Mouse (Mus musculus) CD4-positive, CD25-positive, alpha-beta regulatory T cell, adult 4 months (primary cell): ENCODE data around the gene Mtch1. TPM values are rescaled to one million over a fixed set of nuclear protein-coding genes. Genes with fewer than 3 reads are reported as not detected.
"Not testable (repeated sequence)": the region's sequence is repeated elsewhere in the genome, so short reads cannot be mapped to it uniquely, and the experiment has no call there.

ENCODE experiments used
- ATAC-seq: one replicate; pipeline ENCODE4 v1.8.0; 2017
- polyA plus RNA-seq, 2 experiments: library from polyadenylated mRNA; unstranded; fragments of 100-300 nt; shearing (Covaris generic); gene quantifications; one replicate each; pipeline ENCODE4 v1.2.1; 2017

Mtch1 gene
- 10 to 100 TPM; 11.0 to 13.9 TPM for polyA plus RNA-seq

DNA sequence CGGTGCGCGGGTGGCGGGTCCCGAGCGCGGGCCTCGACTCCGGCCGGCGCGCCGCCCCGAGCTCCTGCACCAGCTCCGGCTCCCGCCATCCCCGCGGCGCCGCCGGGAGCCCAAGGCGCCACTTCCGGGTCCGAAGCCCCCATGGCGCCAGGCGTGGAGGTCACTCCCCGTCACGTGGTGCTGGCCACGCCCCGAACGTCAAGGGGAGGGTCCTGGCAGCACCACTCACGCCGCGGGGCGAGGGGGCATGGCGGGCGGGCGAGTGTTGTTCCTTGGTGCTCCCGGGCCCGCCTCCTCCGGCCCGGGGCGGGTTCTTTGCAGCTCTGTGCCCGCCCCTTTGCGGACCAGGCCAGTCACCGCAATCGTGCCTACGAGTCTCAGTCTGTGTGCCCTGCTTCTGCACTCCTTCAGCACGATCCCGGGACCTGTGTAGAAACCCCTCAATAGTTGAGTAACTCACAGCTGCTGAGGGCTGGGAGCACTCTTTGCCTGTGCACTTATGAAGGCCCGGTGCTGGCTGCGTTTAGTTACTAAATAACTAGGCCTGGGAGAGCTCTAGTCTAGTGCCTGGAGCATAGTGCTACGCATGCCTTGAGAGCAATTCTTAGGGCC is at the start of gene Mtch1:
Gene Mtch1, minus strand, starts transcription at position 290 of the 612 bp plus-strand sequence.
- ATAC-seq, result peak; percentile 93

DNA sequence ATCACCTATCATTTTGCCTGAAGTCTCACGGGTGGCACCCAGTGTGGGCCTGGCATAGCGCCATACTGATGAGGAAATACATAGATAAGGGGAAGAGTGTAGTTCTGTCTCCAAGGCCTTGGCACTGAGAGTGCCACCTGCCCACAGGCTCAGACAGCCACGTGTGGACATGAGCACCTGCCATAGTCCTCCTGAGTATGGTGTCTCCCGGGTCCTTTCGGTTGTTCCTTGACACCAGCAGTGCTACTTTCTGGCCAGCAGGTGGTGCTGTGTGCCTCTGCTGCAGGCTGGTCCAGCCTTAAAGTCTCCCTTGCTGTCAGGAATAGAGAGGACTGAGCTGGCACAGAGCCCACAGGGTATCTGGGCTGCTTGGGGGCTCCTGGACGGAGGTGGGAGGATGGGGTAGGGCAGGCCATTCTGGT is 49.1 kb upstream of the Mtch1 start:
- ATAC-seq, result peak; percentile 13

DNA sequence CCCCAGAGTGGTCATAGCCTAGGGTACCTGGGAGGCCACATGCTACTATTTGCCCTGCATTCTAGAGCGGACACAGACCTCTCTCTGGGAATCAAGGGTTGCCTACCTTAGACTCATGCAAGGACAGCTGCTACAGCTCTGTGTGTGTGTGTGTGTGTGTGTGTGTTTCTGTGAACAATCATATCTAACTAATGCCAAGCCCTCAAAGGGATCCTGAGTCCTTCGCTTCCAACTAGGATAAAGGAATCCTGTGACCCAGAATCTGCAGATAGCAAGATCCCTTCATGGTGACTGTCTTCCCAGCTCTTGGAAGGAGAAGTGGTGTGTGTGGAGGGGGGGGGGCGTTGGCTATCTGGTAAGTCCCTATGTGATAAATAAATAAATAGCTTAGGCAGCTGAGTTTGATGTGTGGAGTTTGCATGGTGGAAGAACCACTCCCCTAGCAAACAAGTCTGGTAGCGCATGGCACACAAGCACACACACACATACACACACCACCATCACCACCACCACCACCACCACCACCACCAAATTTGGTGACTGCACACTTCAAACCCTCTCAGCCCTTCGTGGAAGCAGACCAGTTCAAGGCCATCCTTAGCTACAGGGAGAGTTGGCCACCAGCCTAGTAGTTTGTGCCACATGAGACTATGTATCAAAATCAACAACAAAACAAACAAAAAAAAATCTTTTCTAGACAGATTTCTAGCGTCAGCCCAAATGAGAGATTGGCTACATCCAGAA is 48.5 kb upstream of the Mtch1 start:
- ATAC-seq, result no peak

DNA sequence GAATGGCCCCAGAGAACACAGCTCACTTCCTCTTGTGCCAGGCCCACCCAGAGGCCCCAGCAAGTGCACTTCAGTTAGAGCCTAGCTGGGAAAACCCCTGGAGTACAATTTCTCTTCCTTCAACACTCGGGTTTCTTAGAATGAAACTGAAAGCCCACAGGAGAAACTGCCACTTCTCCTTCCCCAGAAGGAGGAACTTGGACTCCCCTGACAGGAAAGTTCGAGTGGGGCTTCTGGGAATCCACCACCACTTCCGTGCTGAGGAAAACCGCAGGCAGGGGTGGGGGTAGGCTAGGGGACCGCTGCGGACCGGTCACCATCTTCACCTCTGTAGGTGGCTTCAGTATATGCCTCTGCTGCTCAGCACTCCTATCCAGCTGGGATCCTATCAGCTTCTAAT is 47.6 kb upstream of the Mtch1 start:
- peak; percentile 53 for ATAC-seq

DNA sequence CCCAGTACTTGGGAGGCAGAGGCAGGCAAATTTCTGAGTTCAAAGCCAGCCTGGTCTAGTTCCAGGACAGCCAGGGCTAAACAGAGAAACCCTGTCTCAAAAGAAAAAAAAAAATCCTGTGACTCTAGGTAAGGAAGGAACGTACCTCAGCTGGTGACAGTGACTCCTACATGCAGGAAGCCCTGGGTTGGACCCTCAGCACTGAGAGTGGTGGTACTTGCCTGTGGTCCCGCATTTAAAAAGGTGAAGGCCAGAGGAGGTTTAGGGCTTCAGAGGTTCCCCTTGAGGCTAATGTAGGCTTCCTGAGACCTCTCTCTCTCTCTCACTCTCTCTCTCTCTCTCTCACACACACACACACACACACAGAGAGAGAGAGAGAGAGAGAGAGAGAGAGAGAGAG is 47.0 kb upstream of the Mtch1 start:
- ATAC-seq, result not testable (repeated sequence)

DNA sequence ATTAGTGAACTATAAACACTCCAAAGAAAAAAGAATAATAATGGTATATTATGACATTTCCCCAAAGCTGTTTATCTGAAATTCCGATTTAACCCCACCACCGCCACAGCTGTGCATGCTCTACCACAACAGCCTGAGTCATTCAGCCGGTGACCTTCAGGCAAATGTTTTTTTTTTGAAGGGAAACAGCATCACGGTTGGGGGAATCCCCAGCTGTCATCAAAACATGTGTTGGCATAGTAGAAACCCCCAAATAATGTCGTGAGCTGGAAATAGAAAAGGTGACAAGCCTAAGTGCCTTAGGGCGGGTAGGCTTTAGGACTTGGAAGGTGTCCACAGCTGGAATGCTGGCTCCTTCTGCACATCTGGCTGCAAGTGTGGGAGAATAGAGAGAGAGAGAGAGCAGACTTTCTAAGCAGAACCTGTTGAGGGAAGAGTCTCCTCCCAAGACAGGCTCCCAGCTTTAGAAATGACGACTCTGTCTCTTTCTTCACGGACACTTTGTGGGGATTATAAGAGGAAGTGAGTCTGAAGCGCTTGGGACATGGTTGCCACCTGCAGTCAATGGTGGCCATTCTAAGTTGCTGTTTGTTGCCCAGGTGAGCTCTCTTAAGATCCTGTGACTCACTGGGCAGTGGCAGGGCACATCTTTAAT is 46.5 kb upstream of the Mtch1 start:
- ATAC-seq, result peak; percentile 70

DNA sequence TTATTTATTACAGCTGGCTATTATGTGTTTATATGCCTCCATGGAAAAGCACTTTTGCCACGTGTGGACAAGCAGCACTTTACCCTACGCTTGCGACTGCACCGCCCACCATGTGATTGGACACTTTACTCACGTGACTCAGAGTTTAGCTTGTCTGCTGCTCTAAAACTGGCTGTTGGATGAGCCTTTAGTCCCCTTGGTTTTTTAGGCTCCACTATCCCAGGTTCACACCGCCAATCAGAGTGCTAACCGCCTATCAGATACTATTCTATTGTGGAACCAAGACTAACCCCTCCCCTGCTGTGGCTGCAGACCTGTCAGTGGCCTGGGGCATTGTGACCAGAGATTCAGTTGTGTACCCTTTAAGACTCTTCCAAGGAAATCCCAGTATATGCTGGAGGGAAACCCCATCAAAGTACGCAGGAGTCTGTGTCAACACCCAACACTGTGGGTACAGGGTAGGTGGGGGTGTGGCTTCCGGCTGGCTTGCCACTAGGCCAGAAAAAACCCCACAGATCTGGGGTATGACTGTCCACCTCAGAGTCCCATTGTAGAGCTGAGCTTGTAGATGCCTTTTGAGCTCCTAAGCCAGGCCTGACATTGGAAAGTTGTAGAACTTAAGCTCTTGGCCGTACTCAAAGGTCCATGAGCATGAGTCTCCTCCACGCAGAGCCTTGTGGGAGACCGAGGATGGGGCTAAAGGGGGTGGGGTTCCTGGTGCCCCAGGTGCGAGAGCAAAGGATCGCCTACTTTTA is 45.8 kb upstream of the Mtch1 start:
- peak; percentile 63 for ATAC-seq

DNA sequence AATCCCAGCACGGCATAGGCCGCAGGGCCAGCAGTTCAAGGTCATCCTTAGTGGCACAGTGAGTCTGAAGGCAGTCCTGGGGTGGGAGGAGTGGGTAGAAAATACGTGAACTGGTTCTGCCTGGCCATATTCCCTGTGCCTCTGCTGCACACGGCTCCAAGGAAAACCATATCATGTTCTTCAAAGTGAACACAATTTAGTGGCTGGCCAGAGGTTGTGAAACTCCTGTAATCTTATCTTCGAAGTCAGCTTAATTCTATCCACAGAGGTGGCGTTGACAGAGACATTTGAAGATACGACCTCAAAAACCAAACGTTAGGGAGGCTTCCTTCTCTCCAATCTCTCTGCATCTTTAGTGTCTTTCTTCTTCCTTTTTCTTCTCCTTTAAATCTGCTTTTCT is 43.5 kb upstream of the Mtch1 start:
- ATAC-seq, result no peak

DNA sequence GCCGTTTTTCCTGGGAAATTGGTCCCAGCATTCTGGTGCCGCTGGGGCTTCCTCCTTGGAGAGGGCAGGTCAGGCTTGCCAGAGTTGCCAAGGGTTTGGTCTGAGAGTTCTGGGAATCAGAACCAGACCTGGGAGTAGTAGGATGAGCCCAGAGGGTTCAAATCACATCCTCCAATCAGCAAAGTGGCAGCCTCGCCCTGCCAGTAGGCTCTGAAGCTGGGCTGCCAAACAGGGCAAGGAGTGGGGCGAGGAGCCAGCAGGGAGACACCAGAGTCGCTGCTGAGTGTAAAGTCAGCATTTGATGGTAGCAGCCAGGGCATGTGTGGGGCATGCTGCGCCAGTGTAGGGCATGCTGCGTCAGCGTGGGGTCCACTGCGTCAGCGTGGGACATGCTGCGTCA is 41.2 kb upstream of the Mtch1 start:
- ATAC-seq, result no peak

DNA sequence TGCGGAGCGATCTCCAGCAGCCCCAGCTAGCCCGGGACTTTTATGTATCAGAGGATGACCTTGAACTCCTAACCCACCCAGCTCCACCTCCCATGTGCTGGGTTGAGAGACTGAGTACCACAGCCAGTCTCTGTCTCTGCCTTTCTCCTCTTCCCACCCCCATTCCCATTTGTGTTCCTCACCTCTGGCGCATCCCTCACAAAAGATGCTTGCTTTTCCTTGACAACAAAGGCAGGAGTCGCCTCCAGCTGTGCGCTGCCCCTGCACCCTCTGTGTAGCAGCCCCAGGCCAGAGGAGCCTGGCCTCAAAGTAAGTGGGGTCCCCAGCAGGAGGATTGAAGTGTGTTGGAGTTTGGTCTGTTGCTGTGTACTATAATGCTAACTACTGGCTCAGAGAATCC is 38.0 kb upstream of the Mtch1 start:
- ATAC-seq, result no peak

DNA sequence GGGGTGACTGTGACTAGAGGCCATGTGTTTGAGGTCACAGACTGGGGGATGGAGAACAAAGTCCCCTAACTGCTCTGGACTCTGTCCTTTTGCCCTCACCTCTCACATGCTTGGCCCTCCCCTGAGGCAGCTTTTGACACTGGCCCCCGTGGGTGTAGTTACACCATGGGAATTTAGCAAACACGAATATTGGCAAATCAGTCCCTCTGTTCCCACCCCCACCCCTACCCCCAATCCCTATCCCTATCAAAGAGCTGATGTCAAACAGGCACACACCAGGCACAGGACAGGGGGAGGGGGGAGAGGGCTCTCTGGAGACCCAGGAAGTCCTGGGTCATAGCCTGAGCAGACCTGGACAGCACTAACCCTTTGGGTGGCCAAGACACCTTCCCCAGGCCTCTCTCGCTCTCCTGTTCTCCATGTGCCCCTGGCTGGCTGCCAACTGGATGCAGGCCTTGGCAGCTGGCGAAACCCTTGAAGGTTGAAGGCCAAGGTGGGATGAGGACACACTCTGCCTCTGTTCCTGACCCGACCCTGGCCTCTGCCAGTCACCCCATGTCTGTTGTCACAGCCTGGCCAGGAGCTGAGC is 37.2 kb upstream of the Mtch1 start:
- ATAC-seq, result no peak

DNA sequence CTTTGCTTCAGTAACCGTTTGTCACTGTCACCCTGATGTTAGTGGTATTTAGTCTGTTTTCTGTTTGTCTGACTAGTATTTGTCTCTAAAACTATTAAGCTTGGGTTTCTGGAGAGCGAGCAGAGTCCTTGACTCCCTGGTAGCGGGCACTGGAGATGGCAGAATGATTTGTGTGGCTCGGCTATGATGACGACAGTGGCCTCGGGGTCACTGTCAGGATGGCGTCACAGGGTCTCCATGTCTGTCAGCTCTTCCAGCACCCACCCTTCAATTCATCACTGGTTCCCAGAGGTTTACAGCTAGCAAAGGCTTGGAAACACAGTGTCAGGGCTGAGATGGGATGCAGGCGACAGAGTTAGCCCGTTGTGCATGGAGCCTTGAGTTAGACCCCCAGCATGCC is 36.2 kb upstream of the Mtch1 start:
- ATAC-seq, result no peak

DNA sequence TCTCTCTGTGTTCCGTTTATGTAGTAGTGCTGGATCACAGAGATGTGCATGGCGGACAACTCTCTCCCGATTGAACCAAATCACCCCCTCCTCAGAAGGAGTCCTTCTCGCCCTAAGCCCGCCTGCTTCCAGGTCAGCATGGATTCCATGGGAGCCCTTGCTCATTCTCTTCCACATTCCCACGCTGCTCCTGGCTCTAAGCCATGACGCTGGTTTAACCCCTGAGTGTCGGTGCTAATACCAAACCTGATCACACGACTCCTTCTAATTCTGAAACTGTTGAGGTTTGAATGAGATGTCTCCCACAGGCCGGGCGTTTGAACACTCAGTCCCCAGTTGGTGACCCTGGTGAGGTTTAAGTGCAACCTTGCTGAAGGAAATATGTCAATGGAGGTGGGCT is 34.7 kb upstream of the Mtch1 start:
- no peak for ATAC-seq

DNA sequence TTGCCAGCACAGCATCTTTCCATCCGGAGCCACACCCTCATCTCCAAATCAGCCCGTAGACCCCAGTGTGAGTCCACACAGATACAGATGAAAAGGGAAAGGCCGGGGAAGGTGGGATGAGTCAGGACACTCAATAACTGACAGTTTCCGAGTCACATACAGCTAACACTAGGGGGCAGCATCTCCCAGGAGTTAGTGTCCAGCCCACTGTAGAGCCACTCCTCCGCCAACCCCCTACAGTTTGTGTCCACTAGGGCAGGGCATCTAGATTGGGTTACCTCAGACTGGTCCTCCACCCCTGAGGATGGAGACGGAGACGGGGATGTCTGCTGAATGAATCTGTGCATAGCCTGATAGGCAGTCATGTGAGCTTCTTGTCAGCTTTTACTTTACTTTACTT is 33.7 kb upstream of the Mtch1 start:
- ATAC-seq, result peak; percentile 85

DNA sequence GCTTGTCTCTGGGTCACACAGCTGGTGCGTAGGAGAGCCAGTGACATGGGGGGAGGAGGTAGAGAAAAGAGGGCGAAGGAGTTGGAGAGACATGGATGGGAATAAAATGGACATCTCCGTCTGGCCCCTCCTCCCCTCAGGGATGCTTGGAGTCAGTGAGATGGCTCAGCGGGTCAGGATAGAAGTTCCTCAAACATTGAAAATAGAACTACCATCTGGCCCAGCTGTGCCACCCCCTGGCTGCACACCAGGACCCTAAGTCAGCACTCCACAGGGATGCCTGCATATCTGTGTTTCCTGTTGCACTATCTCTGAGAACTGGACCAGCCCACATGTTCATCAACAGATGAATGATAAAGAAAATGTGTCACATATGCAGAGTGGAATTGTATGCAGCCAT is 32.5 kb upstream of the Mtch1 start:
- no peak for ATAC-seq

DNA sequence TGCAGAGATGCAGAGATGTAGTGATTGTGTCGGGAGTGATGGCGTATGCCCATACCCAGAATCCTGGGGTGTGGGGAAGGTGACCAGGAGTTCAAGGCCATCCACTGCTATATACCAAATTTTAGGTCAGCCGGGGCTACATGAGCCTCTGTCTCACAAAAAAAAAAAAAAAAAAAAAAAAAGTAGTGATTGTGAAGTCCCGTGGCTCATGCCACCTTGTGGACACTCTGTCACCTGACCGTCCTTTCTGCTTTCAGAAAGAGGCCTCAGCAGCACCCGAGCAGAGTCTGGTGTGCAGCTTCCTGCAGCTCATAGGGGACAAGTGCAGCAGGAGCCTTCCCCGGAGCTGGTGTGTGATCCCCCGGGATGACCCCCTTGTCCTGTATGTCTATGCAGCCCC is 30.3 kb upstream of the Mtch1 start:
- ATAC-seq, result no peak

DNA sequence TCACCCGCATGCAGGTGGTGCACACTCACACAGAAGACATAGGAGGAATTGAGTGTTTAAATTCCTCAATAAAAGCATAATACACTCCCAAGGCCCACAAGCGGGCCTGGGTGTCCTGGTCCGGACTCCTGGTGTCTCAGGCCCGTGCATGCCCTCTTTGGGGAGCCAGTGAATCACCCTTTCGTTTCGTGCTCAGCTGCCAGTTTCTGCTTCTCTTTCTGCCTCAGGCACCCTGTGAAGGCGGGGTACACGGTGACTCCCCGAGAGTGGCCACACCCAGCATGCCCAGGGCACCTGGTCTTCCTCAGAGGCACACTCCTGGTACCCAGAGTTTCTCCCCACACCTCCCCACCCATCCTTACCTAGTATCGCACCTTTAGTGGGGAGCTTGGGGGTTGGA is 28.1 kb upstream of the Mtch1 start:
- no peak for ATAC-seq

DNA sequence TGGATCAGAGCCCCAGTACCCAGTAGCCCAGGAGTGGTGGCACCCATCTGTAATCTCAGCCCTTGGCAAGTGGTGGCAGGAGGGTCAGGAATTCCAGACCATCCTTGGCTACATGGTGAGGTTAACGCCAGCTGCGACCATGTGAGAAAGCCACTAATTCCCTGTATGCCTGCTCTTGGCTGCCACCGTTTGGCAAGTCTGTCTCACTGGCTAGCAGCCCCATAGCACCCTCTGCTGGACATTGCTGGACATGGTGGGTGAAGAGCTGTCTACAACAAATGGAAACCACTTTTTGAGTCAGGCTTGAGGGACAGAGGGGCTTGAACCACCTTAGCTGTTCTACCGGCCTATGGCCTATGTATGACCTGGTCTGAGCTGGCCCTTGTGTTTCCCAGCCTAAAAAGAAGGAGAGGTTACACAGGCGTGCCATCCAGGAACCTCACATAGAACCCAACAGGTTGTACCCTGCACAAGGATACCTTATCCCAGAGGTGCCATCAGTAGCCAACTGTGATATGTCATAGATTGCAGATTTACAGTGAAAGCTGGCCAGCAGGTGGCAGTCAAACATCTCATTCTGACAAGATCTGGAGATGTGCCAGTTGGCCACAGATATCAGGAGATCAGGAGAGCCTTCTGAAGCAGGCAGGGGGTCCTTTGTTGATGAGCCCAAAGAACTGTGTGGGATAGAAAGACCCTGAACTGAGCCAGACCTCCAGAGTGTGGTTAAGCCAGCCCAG is 23.4 kb upstream of the Mtch1 start:
- ATAC-seq, result peak; percentile 84

DNA sequence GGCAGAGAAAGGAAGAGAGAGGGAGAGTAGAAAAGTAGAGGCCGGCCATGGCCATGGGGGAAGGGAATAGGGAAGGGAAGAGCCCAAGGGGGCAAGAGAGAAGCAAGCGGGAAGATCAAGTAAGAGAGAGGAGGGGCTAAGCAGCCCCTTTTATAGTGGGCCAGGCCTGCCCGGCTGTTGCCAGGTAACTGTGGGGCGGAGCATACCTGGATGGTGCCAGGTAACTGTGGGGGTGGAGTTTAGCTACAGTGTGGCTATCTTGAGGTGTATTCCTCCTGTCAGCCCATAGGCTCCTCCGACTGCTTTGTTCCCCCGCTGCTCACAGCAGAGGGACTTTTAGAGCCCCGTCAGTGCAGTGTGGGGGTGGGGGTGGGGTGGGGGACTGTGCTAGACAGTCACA is 21.0 kb upstream of the Mtch1 start:
- ATAC-seq, result no peak

DNA sequence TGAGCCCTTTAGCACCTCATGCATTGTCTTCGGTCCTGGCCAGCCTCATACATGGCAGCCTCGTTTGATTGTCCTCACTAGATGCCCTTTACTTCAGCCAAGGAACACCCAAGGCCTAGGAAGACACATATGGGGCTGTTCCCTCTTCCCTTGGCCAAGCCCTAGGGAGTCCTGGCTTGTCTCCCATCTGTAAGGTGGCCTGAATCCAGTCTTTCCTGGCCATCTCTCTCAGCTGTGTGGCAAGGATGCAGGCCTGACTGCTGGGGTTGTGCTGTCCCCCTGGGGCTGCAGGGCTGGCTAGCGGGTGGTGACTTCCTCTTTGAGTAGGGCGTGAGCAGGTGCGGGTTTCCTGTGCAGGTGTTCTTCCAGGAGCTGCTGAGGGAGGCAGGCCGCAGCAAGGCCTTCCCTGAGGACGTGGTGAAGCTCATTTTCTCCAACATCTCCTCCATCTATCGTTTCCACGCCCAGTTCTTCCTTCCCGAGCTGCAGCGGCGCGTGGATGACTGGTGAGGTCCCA is 17.4 kb upstream of the Mtch1 start:
- no peak for ATAC-seq

DNA sequence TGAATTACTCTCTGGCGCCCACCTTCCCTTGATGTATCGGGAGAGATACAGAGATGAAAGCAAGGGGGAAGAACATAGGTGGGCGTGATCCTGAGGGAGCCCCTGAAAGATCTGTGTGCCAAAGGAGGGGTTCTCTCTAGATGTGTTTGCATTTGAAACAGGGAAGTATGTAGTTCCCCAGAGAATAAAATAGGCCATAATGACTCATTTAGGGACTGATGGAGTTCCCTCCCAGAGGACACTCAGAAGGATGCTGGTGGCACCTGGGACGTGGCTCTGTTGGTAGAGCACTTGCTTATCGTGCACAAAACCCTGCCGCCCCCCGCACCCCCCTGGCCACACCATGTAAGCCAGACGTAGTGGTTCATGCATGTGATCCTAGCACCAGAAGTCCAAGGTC is 15.4 kb upstream of the Mtch1 start:
- no peak for ATAC-seq
